Mouse (Mus musculus) left cerebral cortex, adult 2 months (tissue): ENCODE measurements around the gene Mrvi1. TPM values are rescaled to one million over a fixed set of nuclear protein-coding genes. Genes with fewer than 3 reads are reported as not detected.
A peak's percentile ranks its signal among the peaks of the same experiment; 100 is the strongest.
"Not testable (repeated sequence)": the region's sequence is repeated elsewhere in the genome, so short reads cannot be mapped to it uniquely, and the experiment has no call there.

Source experiments
- DNase-seq, 2 experiments: peaks; one replicate each; pipeline ENCODE4 v3.0.0; 2021 to 2022; ENCODE audit warnings: low spot score in 2 of 2, mixed read lengths in 1 of 2; ENCODE audit errors: extremely low spot score in 1 of 2
- H3K27ac ChIP-seq: fragments of 200-600 bp; 2 replicates; pipeline ENCODE4 v1.8.1; 2022
- H3K4me3 ChIP-seq: fragments of 200-600 bp; 2 replicates; pipeline ENCODE4 v1.8.1; 2022
- CTCF ChIP-seq: fragments of 200-600 bp; IDR thresholded peaks from 2 replicates; pipeline ENCODE4 v1.8.1; 2022; ENCODE audit warnings: antibody characterized with exemption, mild to moderate bottlenecking, moderate library complexity
- intact Hi-C: fragments of 180-260 bp; cut with DNase I; formaldehyde crosslinking; loops from one replicate; pipeline ENCODE4 v1.15.1; 2025
- total RNA-seq, 2 experiments: library from RNA; stranded (reverse); gene quantifications; 2 replicates each; pipeline ENCODE4 v1.2.3; 2021

The Mrvi1 gene
- total RNA-seq, 2 experiments from 2014 or later, result 1.4 to 4.3 TPM

DNA sequence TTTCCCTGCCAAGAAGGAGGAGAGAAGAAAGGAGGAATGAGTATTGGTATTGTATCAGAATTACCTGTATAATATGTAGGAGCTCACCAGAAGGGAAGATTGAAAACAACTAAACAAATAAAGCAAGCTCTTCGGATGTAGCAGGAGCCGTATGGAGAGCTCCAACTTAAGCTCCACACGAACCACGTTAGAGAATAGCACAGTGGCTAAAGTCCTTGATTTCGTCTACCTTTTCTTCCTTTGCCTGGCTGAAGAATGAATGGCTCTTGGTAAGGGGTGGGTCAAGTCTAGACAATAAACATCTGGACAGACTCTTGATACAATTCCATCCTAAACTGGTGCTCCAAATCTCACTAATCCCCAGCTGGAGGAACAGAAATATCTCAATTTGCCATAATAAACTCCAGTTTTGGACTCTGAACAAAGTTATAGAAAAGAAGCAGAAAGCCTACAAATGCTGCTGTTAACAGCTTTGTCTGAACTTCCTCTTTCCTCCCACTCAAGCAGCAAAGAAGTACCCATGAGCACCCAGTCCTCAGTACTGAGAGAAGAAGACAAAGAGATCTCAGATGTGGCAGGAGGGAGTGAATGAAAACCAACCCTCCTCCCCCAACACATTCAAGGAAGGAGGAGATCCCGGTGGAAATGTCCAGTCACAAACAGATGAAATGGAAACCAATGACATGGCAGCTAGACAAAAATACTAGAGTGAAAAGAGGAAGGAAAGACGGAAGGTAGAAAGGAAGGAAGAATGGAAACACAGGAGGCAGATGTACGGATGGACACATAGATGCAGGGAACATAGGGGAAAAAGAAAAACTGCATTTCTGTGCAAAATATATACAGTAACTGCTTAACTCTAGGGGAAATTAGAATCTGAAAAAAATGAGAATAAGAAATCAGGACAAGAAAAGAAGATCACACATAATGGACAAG, 73.8 kb downstream of the Mrvi1 start:
- intact Hi-C loops, result no loop called here
- no peak for TF ChIP-seq CTCF
- Histone ChIP-seq H3K27ac (no peak overlapping the region), H3K4me3 (no peak overlapping the region)
- no peak for DNase-seq

DNA sequence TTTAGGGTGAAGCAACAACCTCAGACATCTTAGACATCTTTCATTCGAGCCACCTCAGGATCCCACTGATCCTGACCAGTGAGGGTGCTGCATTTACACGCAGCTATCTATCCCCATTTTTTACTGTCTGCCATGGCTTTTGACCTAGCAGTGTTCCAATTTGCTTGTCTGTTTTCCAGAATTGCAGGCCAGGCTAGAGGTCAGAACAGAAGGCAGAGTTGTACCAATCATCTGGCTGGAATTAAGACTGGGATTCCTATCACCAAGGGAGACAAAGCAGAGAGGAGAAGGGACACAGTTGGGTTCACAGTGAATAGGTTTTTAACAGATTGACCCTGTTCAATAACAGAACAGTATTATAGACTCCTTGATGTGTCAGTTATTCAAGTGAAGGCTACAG, 75.7 kb downstream of the Mrvi1 start:
- TF ChIP-seq CTCF, result no peak
- no peak overlapping the region for H3K27ac ChIP-seq
- intact Hi-C loops, result no loop called here
- H3K4me3 ChIP-seq, result no peak overlapping the region
- no peak for DNase-seq

DNA sequence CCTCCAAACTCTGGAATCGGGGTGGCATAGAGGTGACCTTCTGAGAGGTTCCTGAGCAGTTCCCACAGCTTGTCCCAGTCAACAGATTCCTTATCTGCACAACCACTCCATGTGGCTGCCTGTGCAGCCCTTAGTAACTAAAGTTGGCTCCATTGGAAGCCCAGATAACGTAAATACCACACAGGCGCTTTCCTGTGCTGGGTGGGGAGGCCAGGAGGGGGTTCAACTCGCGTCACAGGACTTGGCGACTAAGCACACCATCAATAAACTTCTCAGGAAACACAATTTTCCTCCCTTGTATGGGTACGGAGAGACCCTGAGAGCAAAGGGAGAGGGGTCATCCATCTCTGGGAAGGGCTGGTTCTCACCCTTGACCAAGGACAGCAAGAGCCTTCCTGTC, 79.0 kb downstream of the Mrvi1 start:
- no peak for DNase-seq
- H3K4me3 ChIP-seq, result no peak overlapping the region
- intact Hi-C loops, result no loop called here
- no peak overlapping the region for H3K27ac ChIP-seq
- no peak for TF ChIP-seq CTCF

DNA sequence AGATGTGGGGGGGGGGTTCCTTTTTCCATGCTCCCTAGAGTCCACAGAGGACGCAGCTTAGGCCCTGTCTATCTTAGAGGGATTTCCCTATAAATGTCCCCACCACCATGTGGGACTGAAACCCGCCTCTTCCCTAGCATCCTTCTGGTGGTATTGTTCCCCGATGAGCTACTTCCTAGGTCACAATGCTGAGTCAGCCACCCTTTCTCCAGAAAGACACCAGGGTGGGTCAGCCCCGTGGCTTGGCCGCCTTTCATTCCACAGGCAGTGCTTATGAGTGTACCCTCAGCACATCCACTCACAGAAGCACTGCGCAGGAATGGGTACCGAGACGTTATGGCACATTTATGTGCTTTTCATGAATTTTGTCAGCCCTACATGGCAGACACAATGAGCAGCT, 85.1 kb downstream of the Mrvi1 start:
- TF ChIP-seq CTCF, result no peak
- intact Hi-C loops, result no loop called here
- no peak overlapping the region for H3K4me3 ChIP-seq
- no peak overlapping the region for H3K27ac ChIP-seq
- DNase-seq, result no peak

DNA sequence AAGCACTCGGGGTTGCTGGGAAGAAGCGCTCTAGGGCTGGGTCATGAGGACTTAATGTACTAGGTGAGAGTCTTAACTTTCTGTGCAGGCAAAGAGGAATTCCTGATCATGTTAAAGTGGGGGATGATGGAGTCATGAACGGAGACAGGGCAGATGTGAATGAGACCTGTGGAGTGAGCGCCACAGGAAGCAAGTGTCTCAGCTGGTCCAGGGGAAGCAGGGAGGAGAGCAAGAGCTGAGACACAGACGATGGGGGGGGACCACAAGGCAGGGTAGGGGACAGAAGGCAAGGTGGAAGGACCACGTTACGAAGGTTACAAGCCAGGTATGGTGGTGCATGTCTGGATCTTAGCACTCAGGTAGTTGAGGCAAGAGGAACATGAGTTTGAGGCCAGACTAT, 85.8 kb downstream of the Mrvi1 start:
- intact Hi-C loops, result no loop called here
- Histone ChIP-seq H3K27ac (no peak overlapping the region), H3K4me3 (no peak overlapping the region)
- DNase-seq, result no peak
- no peak for TF ChIP-seq CTCF

DNA sequence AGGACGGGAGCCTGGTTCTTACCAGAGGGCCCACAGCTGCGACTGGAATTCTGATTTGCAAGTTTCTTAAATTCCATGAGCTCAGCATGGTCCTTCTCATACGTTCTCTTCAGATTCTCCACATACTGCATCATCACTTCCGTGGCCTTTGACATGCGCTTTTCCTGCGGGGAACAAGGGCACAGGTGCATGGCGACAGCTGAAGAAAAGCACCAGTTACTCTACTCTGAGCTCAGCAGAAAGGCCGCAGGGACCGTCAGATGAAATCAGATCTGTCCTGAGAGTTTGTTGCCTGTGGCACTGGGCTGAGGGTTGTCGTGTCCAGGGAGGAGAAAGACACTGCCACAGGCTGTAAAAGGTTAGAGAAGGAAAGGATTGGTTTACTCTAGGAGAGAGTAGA, 86.5 kb downstream of the Mrvi1 start:
- intact Hi-C loops, H3K27ac ChIP-seq, DNase-seq, H3K4me3 ChIP-seq: not testable (repeated sequence)

DNA sequence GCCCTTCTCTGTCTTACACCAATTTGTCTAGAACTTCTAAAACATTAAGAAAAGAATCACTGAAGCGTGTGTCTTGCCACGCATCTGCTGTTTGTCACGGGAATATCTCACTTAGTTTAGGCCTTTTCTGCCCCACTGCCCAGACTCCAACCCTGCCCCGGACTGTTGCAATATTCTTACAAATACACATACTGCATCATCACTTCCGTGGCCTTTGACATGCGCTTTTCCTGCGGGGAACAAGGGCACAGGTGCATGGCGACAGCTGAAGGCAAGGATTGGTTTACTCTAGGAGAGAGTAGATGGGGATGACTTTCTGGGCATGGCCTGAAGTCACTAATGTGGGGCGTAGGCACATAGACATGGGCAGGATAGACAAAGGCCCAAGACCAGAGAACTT, 87.6 kb downstream of the Mrvi1 start:
- intact Hi-C loops, result no loop called here

DNA sequence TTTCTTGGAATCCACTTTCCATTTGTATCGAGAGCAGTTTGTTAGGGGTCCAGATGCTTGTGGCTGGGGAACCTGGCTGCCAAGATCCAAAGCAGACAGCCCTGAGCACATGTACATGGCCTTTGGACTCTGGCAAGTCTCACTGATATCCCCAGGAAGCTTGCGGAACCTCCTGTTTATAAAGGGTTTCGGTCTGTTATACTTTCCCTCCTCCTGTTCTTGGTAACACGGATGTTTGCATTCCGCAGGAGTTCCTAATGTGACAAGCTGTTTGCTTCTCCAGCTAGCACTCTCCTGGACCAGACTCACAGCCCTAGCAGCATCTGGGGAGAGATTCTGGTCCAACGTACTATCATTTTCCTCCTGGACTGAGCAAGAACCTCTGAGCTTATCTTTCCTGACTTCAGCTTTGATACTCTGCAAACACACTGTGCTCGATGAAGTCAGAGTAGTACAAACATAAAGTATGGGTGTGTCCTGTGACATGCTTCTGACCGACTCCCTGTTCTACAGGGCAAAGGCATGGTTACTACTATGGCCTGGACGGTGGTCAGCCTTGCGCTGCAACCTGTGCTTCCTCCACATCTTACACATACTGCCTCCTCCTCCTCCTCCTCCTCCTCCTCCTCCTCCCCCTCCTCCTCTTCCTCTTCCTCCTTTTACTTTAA, 88.2 kb downstream of the Mrvi1 start:
- Histone ChIP-seq H3K27ac (no peak overlapping the region), H3K4me3 (no peak overlapping the region)
- TF ChIP-seq CTCF, result no peak
- DNase-seq, result no peak
- intact Hi-C loops, result no loop called here

More for the DNA sequence above, 87.6 kb downstream of the Mrvi1 start:
- no peak for TF ChIP-seq CTCF
- no peak for DNase-seq
- Histone ChIP-seq H3K4me3 (no peak overlapping the region), H3K27ac (no peak overlapping the region)

DNA sequence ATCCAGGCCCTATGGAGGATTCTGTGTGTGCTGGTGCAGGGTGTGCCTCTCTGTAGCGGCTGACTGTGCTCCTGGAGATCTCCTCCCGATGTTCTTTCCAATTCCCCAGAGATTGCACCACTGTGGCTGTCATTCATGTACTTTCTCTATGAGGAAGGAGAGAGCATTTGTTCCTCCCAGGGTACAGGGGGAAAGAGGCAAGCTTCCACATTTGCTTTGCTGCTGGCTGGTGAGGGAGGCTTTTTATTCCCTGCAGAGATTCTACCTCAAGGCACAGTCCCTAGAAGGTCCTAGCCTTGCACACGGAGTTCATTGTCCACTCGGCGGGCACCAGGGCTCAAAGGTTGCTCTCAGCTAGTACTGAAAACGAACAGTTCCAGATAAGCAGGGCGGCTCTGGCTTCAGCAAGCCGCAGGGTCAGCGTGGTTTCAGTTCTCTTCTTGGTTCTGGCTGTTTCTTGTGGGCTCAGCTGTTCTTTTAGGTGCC, 90.7 kb downstream of the Mrvi1 start:
- intact Hi-C loops, result no loop called here
- Histone ChIP-seq H3K4me3 (no peak overlapping the region), H3K27ac (no peak overlapping the region)
- TF ChIP-seq CTCF, result no peak
- DNase-seq, result peak in 1 of 2 experiments; percentile 10

DNA sequence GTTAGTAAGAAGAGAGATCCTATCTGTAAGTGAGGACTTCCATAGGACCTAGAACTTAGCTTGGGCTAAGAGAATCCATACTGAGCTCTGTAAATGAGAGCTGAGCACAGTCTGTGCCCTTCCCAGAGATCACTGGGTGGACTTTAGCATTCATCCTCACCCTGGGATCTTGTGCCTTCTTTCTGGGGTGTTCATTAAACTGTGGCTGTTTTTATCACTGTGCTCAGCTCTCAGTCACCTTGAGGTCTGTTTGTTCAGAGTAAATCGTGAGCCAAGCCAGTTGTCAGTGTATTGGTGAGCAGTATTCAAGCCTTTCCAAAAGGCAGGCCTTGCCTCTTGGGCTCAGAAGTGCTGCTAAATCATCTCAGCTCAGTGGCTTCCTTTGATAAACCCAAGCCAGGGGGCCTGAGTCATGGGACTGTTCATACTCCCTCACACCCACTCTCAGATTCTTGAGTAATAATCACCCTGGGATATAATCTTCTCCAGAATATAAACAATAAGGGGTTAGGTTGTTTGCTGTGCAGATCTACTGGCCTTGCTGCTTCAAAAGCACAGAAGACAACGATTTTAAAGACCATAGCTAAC, 100.4 kb downstream of the Mrvi1 start:
- TF ChIP-seq CTCF, result no peak
- Histone ChIP-seq H3K4me3 (no peak overlapping the region), H3K27ac (no peak overlapping the region)
- DNase-seq, result no peak
- intact Hi-C loops, result no loop called here

DNA sequence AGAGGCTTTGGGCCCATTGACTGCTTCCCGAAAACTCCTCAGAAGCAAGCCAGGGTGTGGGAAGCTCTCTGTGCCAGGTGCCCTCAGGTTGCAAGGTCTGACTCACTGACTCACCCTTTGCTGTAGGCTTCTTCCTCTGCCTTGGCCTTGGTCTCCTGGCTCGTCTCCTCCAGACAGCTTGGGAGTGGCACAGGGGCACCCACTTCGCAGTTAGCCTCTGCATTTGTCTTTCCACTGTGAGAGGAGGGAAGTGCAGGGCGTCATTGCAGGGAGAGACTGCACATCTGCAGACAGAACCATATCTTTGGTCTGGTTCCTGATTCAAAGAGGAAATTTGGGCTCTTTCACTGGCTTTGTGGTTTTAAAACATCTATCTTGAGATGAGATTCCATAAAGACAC, 104.2 kb downstream of the Mrvi1 start:
- intact Hi-C loops, result no loop called here
- TF ChIP-seq CTCF, result no peak
- no peak overlapping the region for H3K27ac ChIP-seq
- no peak for DNase-seq
- no peak overlapping the region for H3K4me3 ChIP-seq

DNA sequence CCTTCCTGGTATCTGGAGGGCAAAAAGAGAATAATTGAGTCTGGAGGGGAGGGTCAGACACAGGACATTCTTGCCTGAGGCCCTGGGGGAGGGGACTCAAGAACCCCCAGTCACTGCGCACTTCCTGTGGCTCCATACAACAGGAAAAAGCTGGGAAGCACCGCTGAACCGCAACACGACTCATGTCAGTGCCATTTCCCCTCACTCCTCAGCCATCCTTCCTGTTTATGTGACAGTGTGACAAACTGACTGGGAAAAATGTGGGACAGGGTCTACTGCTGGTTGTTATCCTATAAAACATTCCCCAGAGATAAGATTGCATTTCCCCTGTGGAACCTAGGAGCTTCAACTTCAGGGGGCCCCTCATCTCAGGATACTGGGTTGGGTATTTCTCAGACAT, 105.3 kb downstream of the Mrvi1 start:
- no peak overlapping the region for H3K4me3 ChIP-seq
- intact Hi-C loops, result no loop called here
- no peak for TF ChIP-seq CTCF
- no peak for DNase-seq
- H3K27ac ChIP-seq, result no peak overlapping the region
